Mouse (Mus musculus): ENCODE results near the gene Plppr2.

Plppr2 gene

DNA sequence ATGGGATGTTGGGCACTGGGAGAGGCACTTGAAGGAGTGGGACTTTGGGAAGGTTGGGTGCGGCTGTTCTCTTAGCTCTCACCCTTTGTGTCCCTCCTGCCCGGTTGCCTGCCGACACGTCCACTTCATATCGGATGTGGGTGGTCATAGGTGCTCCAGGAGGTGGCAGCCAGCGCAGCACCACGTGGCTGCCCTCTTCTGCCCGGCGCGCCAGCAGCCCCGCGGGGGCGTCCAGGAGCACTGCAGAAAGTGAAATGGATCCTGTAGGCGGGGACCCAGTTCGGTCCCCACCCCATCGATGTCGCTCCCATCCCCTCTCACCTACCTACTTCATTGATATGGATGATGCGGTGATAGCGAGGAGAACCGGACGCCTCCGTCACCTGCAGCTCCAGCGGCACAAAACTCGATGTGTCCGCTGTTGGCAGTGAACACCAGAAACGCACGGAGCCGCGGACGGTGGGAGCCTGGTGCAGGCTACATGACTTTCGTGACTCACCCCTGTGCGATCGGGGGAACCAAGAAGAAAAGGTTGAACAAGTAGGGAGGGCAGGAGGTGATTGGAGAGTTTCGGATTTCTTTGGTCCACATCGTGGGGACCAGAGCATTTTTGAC is 24.6 kb downstream of the Plppr2 start:
- in situ Hi-C loops (cut with MboI) = no loop called here

DNA sequence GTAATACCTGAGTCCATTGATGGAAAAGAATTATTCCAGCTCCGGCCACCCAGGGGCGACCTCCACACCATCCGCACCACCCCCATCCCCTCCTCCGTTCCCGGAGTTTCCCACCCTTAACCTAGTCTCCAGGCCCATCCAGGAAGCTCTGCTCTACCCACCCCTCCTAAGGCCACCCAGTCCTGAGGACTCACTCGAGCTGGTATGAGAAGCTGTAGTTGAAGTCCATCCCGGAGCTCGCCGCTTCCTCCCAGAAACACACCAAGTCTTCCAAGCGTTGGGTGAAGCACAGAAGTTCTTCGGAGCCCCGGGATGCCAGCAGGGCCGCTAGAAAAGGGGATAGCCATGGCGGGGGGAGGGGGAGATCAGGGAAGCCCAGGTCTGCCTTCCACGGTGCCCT is 25.2 kb downstream of the Plppr2 start:
- in situ Hi-C loops (cut with MboI) = no loop called here

DNA sequence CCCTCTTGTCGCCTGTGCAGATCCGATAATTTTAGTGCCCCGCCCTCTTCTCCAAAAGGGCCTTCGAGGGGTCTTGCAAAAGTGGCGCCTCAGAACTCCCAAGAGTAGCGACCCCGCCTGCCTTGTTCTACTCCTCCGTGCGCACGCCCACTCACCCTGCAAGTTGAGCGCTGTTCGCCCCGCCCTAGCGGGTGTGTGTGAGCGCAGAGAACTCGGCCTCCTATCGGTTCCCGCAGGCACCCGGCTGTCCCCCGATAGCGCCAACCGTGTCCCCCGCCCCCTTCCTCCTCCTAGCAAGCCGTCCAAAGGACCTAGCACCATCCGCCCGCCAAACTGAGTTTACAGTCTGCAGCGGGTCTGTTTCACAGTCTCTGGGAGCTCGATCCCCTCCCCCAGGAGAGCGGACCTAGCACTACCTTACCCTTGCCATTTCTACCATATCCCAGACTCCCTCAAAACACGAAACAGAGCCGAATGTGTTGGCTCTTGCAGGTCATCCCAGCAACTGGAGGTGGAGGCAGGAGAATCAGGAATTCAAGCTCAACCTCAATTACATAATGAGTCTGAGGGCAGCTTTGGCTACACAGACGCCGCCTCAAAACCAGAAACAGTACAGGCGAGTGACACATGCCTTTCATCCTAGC is 25.7 kb downstream of the Plppr2 start:
- in situ Hi-C loops (cut with MboI) = no loop called here

GRCm38 (mm10) chr9:21963417-21963816 is 26.6 kb downstream of the Plppr2 start, which contains the start of gene Epor:
Epor (minus strand) TSS chr9:21963506.
- in situ Hi-C loops (cut with MboI) = no loop called here

DNA sequence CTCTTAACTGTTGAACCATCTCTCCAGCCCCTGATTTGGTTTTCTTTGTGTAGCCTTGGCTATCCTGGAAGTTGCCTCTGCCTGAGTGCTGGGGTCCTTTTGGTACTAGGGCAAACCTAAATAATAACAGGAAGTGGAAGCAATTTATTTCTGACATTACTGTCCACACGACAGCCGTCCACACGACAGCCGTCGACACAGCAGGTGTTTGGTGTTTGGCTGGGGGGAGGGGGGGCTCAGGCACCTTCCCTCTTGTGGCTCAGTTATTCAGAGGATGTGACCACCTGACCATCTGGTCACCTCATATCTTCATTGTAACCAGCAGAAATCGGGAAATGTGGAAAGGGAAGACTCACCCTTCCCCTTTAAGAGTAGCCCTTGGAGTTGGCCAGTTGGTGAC is 32.0 kb downstream of the Plppr2 start:
- in situ Hi-C loops (cut with MboI) = no loop called here

GRCm38 (mm10) chr9:21969304-21969703 is 32.5 kb downstream of the Plppr2 start:
- in situ Hi-C loops (cut with MboI) = no loop called here

DNA sequence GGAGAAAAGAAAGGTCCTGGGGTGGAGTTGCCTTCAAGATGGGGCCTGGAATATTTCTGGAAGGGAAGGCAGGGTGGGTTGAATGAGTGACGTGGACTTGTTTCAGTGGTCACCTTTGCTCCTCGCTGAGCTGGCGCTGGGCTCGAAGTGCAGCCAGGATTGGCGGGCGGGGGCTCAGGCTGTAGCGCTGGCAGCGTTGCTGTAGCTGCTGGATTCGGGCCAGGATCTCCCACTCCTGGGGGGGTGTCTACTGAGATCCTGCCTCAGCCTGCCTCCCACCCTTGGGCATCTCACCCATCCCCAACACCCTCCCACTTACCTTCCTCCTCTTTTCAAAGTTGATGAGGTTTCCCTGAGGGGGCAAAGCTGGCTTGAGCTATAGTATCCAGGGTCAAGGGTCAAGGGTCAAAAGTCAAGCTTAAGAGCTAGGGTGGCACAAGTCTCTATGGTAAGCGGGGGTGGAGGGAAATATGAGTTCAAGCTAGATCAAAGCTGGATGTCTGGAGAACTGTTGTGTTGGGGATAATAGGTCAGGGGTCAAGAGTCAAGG is 39.9 kb downstream of the Plppr2 start:
- in situ Hi-C loops (cut with MboI) = no loop called here

DNA sequence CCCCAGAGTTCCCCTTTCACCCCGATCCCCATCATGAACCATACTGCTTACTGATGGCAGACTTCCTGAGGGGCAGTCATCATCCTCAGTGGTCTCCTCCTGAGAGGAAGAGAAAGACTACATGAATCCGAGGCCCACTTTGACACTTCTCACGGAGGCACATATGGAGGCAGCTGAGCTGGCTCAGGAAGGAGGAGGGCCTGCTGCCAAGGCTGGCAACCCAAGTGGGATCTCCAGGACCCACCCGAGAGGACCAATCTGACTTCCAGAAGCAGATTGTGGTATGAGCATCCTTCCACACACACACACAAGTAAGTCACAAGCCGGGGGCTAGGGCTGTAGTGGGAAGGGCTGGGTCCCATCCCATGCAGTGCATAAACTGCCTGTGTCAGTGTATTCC is 40.5 kb downstream of the Plppr2 start:
- in situ Hi-C loops (cut with MboI) = no loop called here

DNA sequence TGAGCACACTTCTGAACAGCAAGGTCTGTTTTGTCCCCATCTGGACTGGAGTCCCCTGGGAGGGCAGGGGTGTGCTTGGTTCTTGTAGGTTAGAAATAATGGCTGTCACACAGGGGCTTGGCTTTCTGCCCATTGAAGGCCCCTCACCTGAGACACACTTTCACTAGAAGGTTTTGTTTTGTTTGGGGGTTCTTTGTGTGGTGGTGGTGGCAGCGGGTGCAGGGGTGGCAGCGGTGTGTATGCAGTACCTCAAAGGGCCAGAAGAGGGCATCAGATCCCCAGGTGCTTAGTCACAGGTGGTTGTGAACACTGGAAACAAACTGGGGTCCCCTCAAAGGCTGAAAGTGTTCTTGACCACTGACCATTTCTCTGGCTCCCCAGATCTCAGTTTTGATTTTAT is 41.1 kb downstream of the Plppr2 start:
- in situ Hi-C loops (cut with MboI) = no loop called here

- in situ Hi-C loops (cut with MboI) = no loop called here
Measured at GRCm38 (mm10) chr9:21978398-21979128, 41.7 kb downstream of the Plppr2 start.

- in situ Hi-C loops (cut with MboI) = no loop called here
Measured at GRCm38 (mm10) chr9:21983911-21984310, 47.1 kb downstream of the Plppr2 start.

DNA sequence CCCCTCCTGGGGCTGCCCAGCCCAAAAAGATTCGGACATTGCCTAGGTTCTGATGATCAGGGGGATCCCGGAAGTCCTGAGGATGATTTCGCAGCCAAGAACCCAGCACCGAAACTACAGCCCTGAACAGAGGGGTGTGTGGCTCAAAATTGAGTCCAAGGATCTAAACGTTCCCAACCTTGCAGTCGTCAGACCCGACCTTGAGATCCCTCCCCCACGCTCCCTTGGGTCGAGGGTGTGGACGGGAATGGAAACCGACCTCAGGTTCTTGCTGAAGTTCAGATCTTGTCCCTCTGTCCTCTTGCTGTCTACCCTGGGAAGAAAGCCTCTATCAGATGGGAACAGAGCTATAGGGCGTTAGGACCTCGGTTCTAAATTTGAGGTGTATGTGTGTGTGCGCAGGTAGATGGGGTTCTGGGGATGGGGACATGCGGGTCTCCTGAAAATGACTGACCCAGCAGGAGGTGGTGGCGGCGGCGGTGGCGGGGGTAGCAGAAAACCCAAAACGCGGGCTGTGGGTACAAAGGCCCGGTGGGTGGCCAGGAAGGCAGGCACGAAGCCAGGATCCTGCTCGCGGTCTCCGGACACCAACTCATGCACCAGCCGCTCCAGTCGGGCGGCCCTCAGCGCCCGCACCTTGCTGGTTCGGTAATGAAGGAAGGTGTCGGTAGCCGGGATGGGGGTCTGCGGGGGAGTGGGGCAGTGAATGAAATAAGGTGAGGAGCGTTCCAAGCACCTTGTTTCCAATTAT is 50.9 kb downstream of the Plppr2 start:
- in situ Hi-C loops (cut with MboI) = no loop called here

DNA sequence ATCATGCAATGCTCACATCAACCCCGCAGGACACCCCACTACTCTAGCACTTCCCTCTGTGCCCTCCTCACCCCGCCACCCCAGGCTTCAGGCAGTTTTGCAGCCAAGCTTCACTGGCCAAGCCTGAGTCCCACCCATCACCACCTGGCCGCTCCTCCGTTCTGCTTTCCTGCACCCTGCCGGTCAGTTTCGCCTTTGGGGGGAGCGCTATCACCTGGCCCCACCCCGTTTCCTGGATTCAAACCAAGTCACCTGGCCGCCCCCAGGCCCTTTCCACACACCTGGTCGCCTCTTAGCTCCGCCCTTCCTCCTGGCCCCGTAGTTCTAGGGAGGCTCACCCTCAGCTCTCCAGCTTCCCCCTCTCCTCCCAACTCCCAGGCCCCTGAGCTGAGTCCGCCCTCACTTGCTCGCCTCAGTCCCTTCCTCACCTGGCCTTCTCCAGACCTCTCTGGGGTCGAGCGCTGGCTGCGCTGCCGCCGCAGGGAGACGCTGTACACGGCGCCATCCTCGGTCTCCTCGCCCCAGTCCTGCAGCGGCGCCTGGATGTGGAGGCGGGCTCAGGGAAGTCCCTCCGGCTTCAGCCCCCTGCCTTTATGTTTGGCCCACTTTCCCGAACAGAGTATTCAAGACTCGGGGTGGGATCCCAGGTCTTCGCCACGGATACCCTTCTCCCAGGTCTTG is 51.7 kb downstream of the Plppr2 start:
- in situ Hi-C loops (cut with MboI) = no loop called here

- in situ Hi-C loops (cut with MboI) = no loop called here
Measured at GRCm38 (mm10) chr9:21989230-21990110, 52.6 kb downstream of the Plppr2 start, which contains the start of gene Rgl3. Rgl3 (minus strand) TSS chr9:21989446.

GRCm38 (mm10) chr9:21992227-21992626 is 55.4 kb downstream of the Plppr2 start:
- in situ Hi-C loops (cut with MboI) = no loop called here

DNA sequence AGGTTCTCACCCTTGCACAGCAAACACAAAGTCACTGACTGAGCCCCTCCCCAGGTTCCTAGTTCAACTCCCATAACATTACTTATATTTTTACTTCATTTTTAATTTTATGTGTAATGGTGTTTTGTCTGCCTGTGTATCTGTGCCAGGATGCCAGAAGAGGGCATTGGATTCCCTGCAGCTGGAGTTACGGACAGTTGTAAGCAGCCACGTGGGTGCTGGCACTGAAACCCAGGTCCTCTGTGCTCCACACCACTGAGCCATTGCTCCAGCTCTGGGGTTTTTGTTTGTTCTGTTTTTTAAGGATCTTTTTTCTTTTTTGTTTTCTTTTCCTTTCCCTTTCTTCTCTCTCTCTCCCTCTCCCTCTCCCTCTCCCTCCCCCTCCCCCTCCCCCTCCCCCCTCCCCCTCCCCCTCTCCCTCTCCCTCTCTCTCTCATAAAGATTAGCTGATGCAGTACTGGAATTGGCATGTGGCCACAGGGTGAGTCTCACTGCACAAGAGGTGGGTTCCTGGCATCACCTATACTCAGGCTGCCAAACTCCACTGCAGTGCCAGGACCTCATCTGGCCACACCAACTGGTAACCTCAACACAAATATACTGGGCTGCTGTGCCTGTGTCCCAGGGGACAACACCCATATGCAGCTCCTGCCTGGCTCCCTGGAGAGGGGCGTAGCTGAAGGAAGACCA is 59.5 kb downstream of the Plppr2 start:
- in situ Hi-C loops (cut with MboI) = no loop called here
